Mouse (Mus musculus) MEL (cell line): ENCODE data around the gene Slc4a10. TPM values are rescaled to one million over a fixed set of nuclear protein-coding genes. Genes with fewer than 3 reads are reported as not detected.

Experiments
- DNase-seq: peaks from one replicate; pipeline ENCODE4 v3.0.0; 2011; ENCODE audit warnings: low read depth, low spot score
- H3K27ac ChIP-seq: 2 replicates; pipeline ENCODE4 v1.5.1; 2012; ENCODE audit warnings: low read depth, mild to moderate bottlenecking, control low read depth, low read length, moderate library complexity; ENCODE audit not compliant: control insufficient read depth
- H3K27me3 ChIP-seq, 2 experiments: fragments of 150-350 bp in 1 of 2; sonication (generic) in 1 of 2; 2 replicates each; pipeline ENCODE4 v1.6.1; 2012; ENCODE audit warnings: low read length in 2 of 2, mild to moderate bottlenecking in 2 of 2, improper control_type of control experiment in 1 of 2, moderate library complexity in 1 of 2; ENCODE audit not compliant: insufficient read depth in 2 of 2, control insufficient read depth in 1 of 2
- H3K36me3 ChIP-seq, 2 experiments: 2 replicates each; pipeline ENCODE4 v1.6.1; 2012 to 2014; ENCODE audit warnings: low read length in 2 of 2, improper control_type of control experiment in 1 of 2, inconsistent platforms in 1 of 2, mild to moderate bottlenecking in 1 of 2; ENCODE audit not compliant: insufficient read depth in 2 of 2, control insufficient read depth in 1 of 2
- H3K4me1 ChIP-seq, 2 experiments: fragments of 150-350 bp in 1 of 2; sonication (generic) in 1 of 2; 2 replicates each; pipeline ENCODE4 v1.6.1; 2012; ENCODE audit warnings: low read length in 2 of 2, improper control_type of control experiment in 1 of 2, mild to moderate bottlenecking in 1 of 2; ENCODE audit not compliant: insufficient read depth in 2 of 2, control insufficient read depth in 1 of 2
- H3K4me3 ChIP-seq, 2 experiments: fragments of 150-350 bp in 1 of 2; sonication (generic) in 1 of 2; 2 replicates each; pipeline ENCODE4 v1.5.1; 2012; ENCODE audit warnings: low read depth in 2 of 2, low read length in 2 of 2, mild to moderate bottlenecking in 2 of 2, moderate library complexity in 2 of 2, control low read depth in 1 of 2, improper control_type of control experiment in 1 of 2; ENCODE audit not compliant: control insufficient read depth in 1 of 2, insufficient read depth in 1 of 2
- H3K79me2 ChIP-seq: 2 replicates; pipeline ENCODE4 v1.6.1; 2012; ENCODE audit warnings: mild to moderate bottlenecking, low read length, moderate library complexity; ENCODE audit not compliant: control insufficient read depth, poor library complexity, insufficient read depth
- H3K9ac ChIP-seq: 2 replicates; pipeline ENCODE4 v1.6.1; 2012; ENCODE audit warnings: low read depth, mild to moderate bottlenecking, control low read depth, low read length, moderate library complexity; ENCODE audit not compliant: control insufficient read depth, poor library complexity, severe bottlenecking
- H3K9me3 ChIP-seq: fragments of 150-350 bp; sonication (generic); replicated peaks from 2 replicates; pipeline ENCODE4 v1.6.1; 2012; ENCODE audit warnings: mild to moderate bottlenecking, low read length, improper control_type of control experiment, moderate library complexity; ENCODE audit not compliant: insufficient read depth
- BHLHE40 ChIP-seq: IDR thresholded peaks from 2 replicates; pipeline ENCODE4 v1.6.1; 2012; ENCODE audit warnings: low read depth, mild to moderate bottlenecking, inconsistent platforms, low read length, improper control_type of control experiment, borderline replicate concordance
- CHD2 ChIP-seq: IDR thresholded peaks from 2 replicates; pipeline ENCODE4 v1.6.1; 2011; ENCODE audit warnings: low read length, improper control_type of control experiment
- CTCF ChIP-seq, 3 experiments: IDR thresholded peaks in 2 of 3; conservative IDR thresholded peaks in 1 of 3; 2 replicates each; pipeline ENCODE4 v1.5.1; 2011 to 2012; ENCODE audit warnings: low read length in 3 of 3, low read depth in 2 of 3, mild to moderate bottlenecking in 2 of 3, improper control_type of control experiment in 1 of 3, inconsistent platforms in 1 of 3, mixed read lengths in 1 of 3, moderate library complexity in 1 of 3; ENCODE audit not compliant: control insufficient read depth in 1 of 3, insufficient read depth in 1 of 3, poor library complexity in 1 of 3, severe bottlenecking in 1 of 3
- ELF1 ChIP-seq: IDR thresholded peaks from 2 replicates; pipeline ENCODE4 v1.6.1; 2014; ENCODE audit warnings: low read depth, mild to moderate bottlenecking, inconsistent platforms, low read length, improper control_type of control experiment, moderate library complexity
- MAX ChIP-seq: IDR thresholded peaks from 2 replicates; pipeline ENCODE4 v1.6.1; 2011; ENCODE audit warnings: low read length, improper control_type of control experiment
- MAZ ChIP-seq: IDR thresholded peaks from 2 replicates; pipeline ENCODE4 v1.6.1; 2012; ENCODE audit warnings: low read depth, mild to moderate bottlenecking, inconsistent platforms, low read length, improper control_type of control experiment
- MEF2A ChIP-seq: IDR thresholded peaks from 2 replicates; pipeline ENCODE4 v1.6.1; 2014; ENCODE audit warnings: low read depth, mild to moderate bottlenecking, inconsistent platforms, low read length, improper control_type of control experiment; ENCODE audit not compliant: poor library complexity, insufficient replicate concordance, severe bottlenecking; ENCODE audit errors: extremely low read depth
- MYB ChIP-seq: IDR thresholded peaks from 2 replicates; pipeline ENCODE4 v1.6.1; 2011; ENCODE audit warnings: mild to moderate bottlenecking, low read depth, low read length, improper control_type of control experiment
- NELFE ChIP-seq: IDR thresholded peaks from 2 replicates; pipeline ENCODE4 v1.6.1; 2011; ENCODE audit warnings: low read depth, low read length, improper control_type of control experiment
- POLR2AphosphoS2 ChIP-seq: IDR thresholded peaks from 2 replicates; pipeline ENCODE4 v1.6.1; 2011; ENCODE audit warnings: low read length, improper control_type of control experiment
- RAD21 ChIP-seq: IDR thresholded peaks from 2 replicates; pipeline ENCODE4 v1.6.1; 2011; ENCODE audit warnings: mild to moderate bottlenecking, low read depth, low read length, improper control_type of control experiment
- RCOR1 ChIP-seq: IDR thresholded peaks from 2 replicates; pipeline ENCODE4 v1.6.1; 2012; ENCODE audit warnings: low read depth, mild to moderate bottlenecking, inconsistent platforms, low read length, improper control_type of control experiment
- SIN3A ChIP-seq: IDR thresholded peaks from 2 replicates; pipeline ENCODE4 v1.6.1; 2012; ENCODE audit warnings: low read length, improper control_type of control experiment, inconsistent platforms
- SMC3 ChIP-seq: IDR thresholded peaks from 2 replicates; pipeline ENCODE4 v1.6.1; 2011; ENCODE audit warnings: low read depth, low read length, improper control_type of control experiment
- TAL1 ChIP-seq: IDR thresholded peaks from 2 replicates; pipeline ENCODE4 v1.6.1; 2012; ENCODE audit warnings: mild to moderate bottlenecking, inconsistent platforms, low read length, moderate library complexity, mixed read lengths
- TBP ChIP-seq: IDR thresholded peaks from 2 replicates; pipeline ENCODE4 v1.8.0; 2011; ENCODE audit warnings: low read depth, low read length, improper control_type of control experiment
- ZC3H11A ChIP-seq: IDR thresholded peaks from 2 replicates; pipeline ENCODE4 v1.6.1; 2012; ENCODE audit warnings: low read depth, mild to moderate bottlenecking, inconsistent platforms, low read length, improper control_type of control experiment
- ZKSCAN1 ChIP-seq: IDR thresholded peaks from 2 replicates; pipeline ENCODE4 v1.6.1; 2012; ENCODE audit warnings: low read depth, mild to moderate bottlenecking, inconsistent platforms, low read length, improper control_type of control experiment, moderate library complexity
- ZMIZ1 ChIP-seq: IDR thresholded peaks from 2 replicates; pipeline ENCODE4 v1.6.1; 2012; ENCODE audit warnings: low read depth, mild to moderate bottlenecking, inconsistent platforms, low read length, improper control_type of control experiment, moderate library complexity
- polyA plus RNA-seq, 2 experiments: library from polyadenylated mRNA; stranded (reverse) in 1 of 2; unstranded in 1 of 2; fragments of >175 nt in 1 of 2; fragments of >200 nt in 1 of 2; gene quantifications; 2 replicates each; pipeline versions ENCODE4 v1.2.1 to v1.2.4; 2012; ENCODE audit warnings: low replicate concordance in 2 of 2, low read depth in 1 of 2; ENCODE audit not compliant: insufficient read length in 2 of 2, insufficient read depth in 1 of 2, missing spikeins in 1 of 2
- total RNA-seq: library from RNA; depleted of rRNA; stranded (reverse); fragments of 300-350 nt; gene quantifications from 2 replicates; pipeline ENCODE4 v1.2.3, GENCODE M21; 2012

Gene Slc4a10
- total and polyA plus RNA-seq, 3 experiments, result 0.08 TPM; not detected in 2

- no peak overlapping the region for H3K27ac ChIP-seq
- peaks cover 0 to 30% of the 10 kb centered on the region in 2 experiments; a peak in 2 of 4 replicates for H3K36me3 ChIP-seq
- no peak overlapping the region for H3K9ac ChIP-seq
- H3K79me2 ChIP-seq, result no peaks in the 10 kb centered on the region
- no peak for DNase-seq
- H3K27me3 ChIP-seq, result no peaks in the 10 kb centered on the region
- TF ChIP-seq RAD21, result peak; percentile 69
- peak; percentile 71 for TF ChIP-seq ZC3H11A
- no peak for TF ChIP-seq ZMIZ1
- TF ChIP-seq SMC3, result peak; percentile 87
- TF ChIP-seq CTCF (IDR thresholded peaks at IDR 0.05 in 2 of 3, conservative IDR thresholded peaks at IDR 0.05 in 1 of 3; ENCODE audit: control insufficient read depth in 1 of 3, insufficient read depth in 1 of 3, low read depth in 2 of 3, low read length in 3 of 3, poor library complexity in 1 of 3, severe bottlenecking in 1 of 3), result peak in 1 of 3 experiments; percentile 58; a peak in 2 of 6 replicates
- TF ChIP-seq, all 39 proteins: peak for 4
- no peaks in the 10 kb centered on the region for H3K4me1 ChIP-seq
- no peak overlapping the region for H3K4me3 ChIP-seq
- no peaks in the 10 kb centered on the region for H3K9me3 ChIP-seq
Observed at GRCm38 (mm10) chr2:62346771-62347170, 300.5 kb downstream of the Slc4a10 start.

- Histone ChIP-seq H3K4me3 (no peak overlapping the region), H3K36me3 (peaks cover 7 to 28% of the 10 kb centered on the region in 2 experiments; a peak in 3 of 4 replicates), H3K9ac (no peak overlapping the region), H3K9me3 (no peaks in the 10 kb centered on the region), H3K79me2 (no peaks in the 10 kb centered on the region), H3K27ac (no peak overlapping the region), H3K4me1 (0 out of 4 replicates have a peak, but pooled peaks cover 0 to 2% of the 10 kb centered on the region in 2 experiments), H3K27me3 (no peaks in the 10 kb centered on the region)
- no peak for DNase-seq
- TF ChIP-seq RAD21 (no peak), ZKSCAN1 (no peak), MYB (no peak)
Observed at GRCm38 (mm10) chr2:62347762-62348161, 301.5 kb downstream of the Slc4a10 start.

GRCm38 (mm10) chr2:62352035-62352434 lies 305.8 kb downstream of the Slc4a10 start:
- DNase-seq, result no peak
- H3K9me3 ChIP-seq, result no peaks in the 10 kb centered on the region
- H3K36me3 ChIP-seq, result peaks cover 12 to 23% of the 10 kb centered on the region in 2 experiments; a peak in 3 of 4 replicates
- no peaks in the 10 kb centered on the region for H3K27me3 ChIP-seq
- no peak overlapping the region for H3K27ac ChIP-seq
- H3K4me1 ChIP-seq, result 0 out of 4 replicates have a peak, but pooled peaks cover 0 to 2% of the 10 kb centered on the region in 2 experiments
- H3K9ac ChIP-seq, result no peak overlapping the region
- TF ChIP-seq SIN3A, result no peak
- TF ChIP-seq ZKSCAN1, result no peak
- TF ChIP-seq MAX, result no peak
- no peak for TF ChIP-seq MAZ
- no peak for TF ChIP-seq RCOR1
- TF ChIP-seq CTCF (IDR thresholded peaks at IDR 0.05 in 2 of 3, conservative IDR thresholded peaks at IDR 0.05 in 1 of 3; ENCODE audit: control insufficient read depth in 1 of 3, insufficient read depth in 1 of 3, low read depth in 2 of 3, low read length in 3 of 3, poor library complexity in 1 of 3, severe bottlenecking in 1 of 3), result no peak
- TF ChIP-seq CHD2, result no peak
- no peak for TF ChIP-seq ZC3H11A
- TF ChIP-seq NELFE, result no peak
- no peak for TF ChIP-seq MEF2A
- TF ChIP-seq ELF1, result no peak
- no peak for TF ChIP-seq BHLHE40
- TF ChIP-seq TAL1, result no peak
- no peak for TF ChIP-seq POLR2AphosphoS2
- no peak for TF ChIP-seq TBP
- H3K4me3 ChIP-seq, result no peak overlapping the region
- no peaks in the 10 kb centered on the region for H3K79me2 ChIP-seq
